Mouse (Mus musculus) gastrocnemius, postnatal 14 days (tissue): ENCODE measurements around the gene Osbpl5. TPM values are rescaled to one million over a fixed set of nuclear protein-coding genes. Genes with fewer than 3 reads are reported as not detected.
"Not testable (repeated sequence)": the region's sequence is repeated elsewhere in the genome, so short reads cannot be mapped to it uniquely, and the experiment has no call there.

Experiments
- DNase-seq: peaks from one replicate; pipeline ENCODE4 v3.0.0; 2021; ENCODE audit warnings: mixed read lengths
- intact Hi-C: fragments of 180-260 bp; cut with DNase I; formaldehyde crosslinking; loops from one replicate; pipeline ENCODE4 v1.15.1; 2025; ENCODE audit warnings: low total_unique reads
- microRNA-seq, 2 experiments: library from miRNA; unstranded; fragments of <30 nt; microRNA quantifications; one replicate each; pipeline ENCODE4 v1.2.0; 2021
- total RNA-seq, 2 experiments: library from RNA; stranded (reverse); gene quantifications; 2 replicates each; pipeline ENCODE4 v1.2.3; 2021

Osbpl5 gene
- total RNA-seq, 2 experiments from 2014 or later = 27.8 to 29.4 TPM

- DNase-seq, intact Hi-C loops: not testable (repeated sequence)
Measured at GRCm38 (mm10) chr7:143680836-143681235, 75.9 kb downstream of the Osbpl5 start.

- intact Hi-C loops, DNase-seq: not testable (repeated sequence)
Measured at GRCm38 (mm10) chr7:143679650-143680049, 77.1 kb downstream of the Osbpl5 start.

- intact Hi-C loops = no loop called here
- no peak for DNase-seq
Measured at GRCm38 (mm10) chr7:143666427-143667311, 90.1 kb downstream of the Osbpl5 start.

- no peak for DNase-seq
- intact Hi-C loops = no loop called here
Measured at GRCm38 (mm10) chr7:143663470-143663869, 93.3 kb downstream of the Osbpl5 start.

GRCm38 (mm10) chr7:143660797-143661196 lies 96.0 kb downstream of the Osbpl5 start:
- intact Hi-C loops = no loop called here
- no peak for DNase-seq

- intact Hi-C loops, DNase-seq: not testable (repeated sequence)
Measured at GRCm38 (mm10) chr7:143649769-143650346, 106.9 kb downstream of the Osbpl5 start.

- peak; percentile 84 for DNase-seq
- intact Hi-C loops = no loop called here
Measured at GRCm38 (mm10) chr7:143649034-143649768, 107.6 kb downstream of the Osbpl5 start, which contains the start of gene Tnfrsf22. Gene Tnfrsf22 (minus strand): TSS chr7:143649661.

GRCm38 (mm10) chr7:143643949-143644348 lies 112.8 kb downstream of the Osbpl5 start:
- intact Hi-C loops, DNase-seq: not testable (repeated sequence)

Small RNAs within 50 kb of the gene (microRNA-seq; reads per million reads assigned to microRNA genes)
- 0 reads per million in 2 experiments for gene Gm22064

Other genes starting within 250 kb of the Osbpl5 start
- gene Nap1l4, start 207.9 kb downstream of the Osbpl5 start, total RNA-seq = 100 to 1,000 TPM; 158 to 159 TPM
- gene Cars, start 156.9 kb downstream of the Osbpl5 start, total RNA-seq = 10 to 100 TPM; 35.9 to 39.4 TPM
- under 1 TPM; 0.31 to 0.44 TPM for gene Tnfrsf26, start 128.3 kb downstream of the Osbpl5 start, total RNA-seq
- 1 to 10 TPM; 1.5 to 3.0 TPM for gene Tnfrsf22, start 107.3 kb downstream of the Osbpl5 start, total RNA-seq
- 1 to 10 TPM; 3.2 to 4.0 TPM for gene Tnfrsf23, start 71.1 kb downstream of the Osbpl5 start, total RNA-seq
- not detected for gene Mrgprg, start 10.0 kb upstream of the Osbpl5 start, total RNA-seq
- gene Mrgpre, start 27.5 kb upstream of the Osbpl5 start, total RNA-seq = 1 to 10 TPM; 1.0 to 1.1 TPM
- gene Nadsyn1, start 65.9 kb upstream of the Osbpl5 start, total RNA-seq = 1 to 10 TPM; 3.6 to 3.9 TPM
- 1 to 10 TPM; 5.8 to 8.8 TPM for gene Dhcr7, start 66.2 kb upstream of the Osbpl5 start, total RNA-seq
- gene Gm498, start 109.9 kb upstream of the Osbpl5 start, total RNA-seq = not detected
- under 1 TPM; 0.07 to 0.39 TPM for gene Shank2, start 244.9 kb upstream of the Osbpl5 start, total RNA-seq